Comparison of ENCODE assay signal across 20 mouse cellular contexts in genomic region chr16:9291356-9292020, GRCm38 (mm10).
DNase-seq lines count a peak whose midpoint lies in the region; ATAC-seq and TF ChIP-seq lines count a peak whose summit lies in the region.
"Had no signal": no experiment of that assay in that cellular context is flagged by ENCODE, and none has a peak within 500 bp of the region (broad histone marks: within the 10 kb centered on the region; RNA-seq: fewer than 3 reads in every experiment).

No protein-coding gene starts in this region.

- WGBS in midbrain, postnatal 0 days = 60% methylated on average over 4 of the region's 4 CpGs
- WGBS in midbrain, embryonic 11.5 days = 60% methylated on average over 4 of the region's 4 CpGs

- TF ChIP-seq CTCF in midbrain, postnatal 0 days (IDR thresholded peaks at IDR 0.05) = no peak
- TF ChIP-seq CTCF in brain, embryonic 14.5 days (IDR thresholded peaks at IDR 0.05; ENCODE audit: borderline replicate concordance, extremely low read depth, insufficient read depth, insufficient read length) = no peak

- H3K9ac ChIP-seq in midbrain, postnatal 0 days (replicated peaks; ENCODE audit: low read length, poor library complexity, severe bottlenecking) = no peak overlapping the region
- H3K9ac ChIP-seq in midbrain, embryonic 11.5 days (ENCODE audit: low read length) = no peak overlapping the region
- H3K9ac ChIP-seq: hindbrain, embryonic 14.5 days; intestine, embryonic 15.5 days; kidney, embryonic 15.5 days; liver, embryonic 14.5 days; midbrain, embryonic 12.5 days; neural tube, embryonic 12.5 days had no signal

- no peaks in the 10 kb centered on the region for H3K36me3 ChIP-seq in midbrain, postnatal 0 days (ENCODE audit: insufficient read depth, low read length)
- no peaks in the 10 kb centered on the region for H3K36me3 ChIP-seq in midbrain, embryonic 11.5 days (ENCODE audit: control insufficient read depth, insufficient read depth, low read length)
- H3K36me3 ChIP-seq: intestine, embryonic 15.5 days; kidney, embryonic 15.5 days; midbrain, embryonic 12.5 days; neural tube, embryonic 12.5 days had no signal

- H3K4me3 ChIP-seq in midbrain, postnatal 0 days (ENCODE audit: low read depth, low read length) = no peak overlapping the region
- no peak overlapping the region for H3K4me3 ChIP-seq in midbrain, embryonic 11.5 days (ENCODE audit: low read depth, low read length)
- H3K4me3 ChIP-seq: erythroblast, embryonic 14.5 days; intestine, embryonic 15.5 days; kidney, embryonic 15.5 days; midbrain, embryonic 12.5 days; neural tube, embryonic 12.5 days had no signal

- no peak for ATAC-seq in midbrain, postnatal 0 days (ENCODE audit: low FRiP score)
- ATAC-seq in midbrain, embryonic 11.5 days (ENCODE audit: low FRiP score) = no peak
- ATAC-seq: CD4-positive, CD25-positive, alpha-beta regulatory T cell, adult 4 months; forebrain, embryonic 16.5 days; intestine, embryonic 15.5 days had no signal

- no peak for TF ChIP-seq POLR2A in brain, embryonic 14.5 days (IDR thresholded peaks at IDR 0.05; ENCODE audit: borderline replicate concordance, extremely low read depth, insufficient read depth, insufficient read length, poor library complexity, severe bottlenecking)

- no peak overlapping the region for H3K4me2 ChIP-seq in midbrain, postnatal 0 days (ENCODE audit: low read depth, low read length, poor library complexity, severe bottlenecking)
- H3K4me2 ChIP-seq in midbrain, embryonic 11.5 days = no peak overlapping the region
- H3K4me2 ChIP-seq: hindbrain, embryonic 14.5 days; intestine, embryonic 15.5 days; kidney, embryonic 15.5 days; midbrain, embryonic 12.5 days; neural tube, embryonic 12.5 days had no signal

- no peaks in the 10 kb centered on the region for H3K9me3 ChIP-seq in midbrain, postnatal 0 days (ENCODE audit: low read length)
- H3K9me3 ChIP-seq in midbrain, embryonic 11.5 days (ENCODE audit: control insufficient read depth, low read length) = no peaks in the 10 kb centered on the region
- H3K9me3 ChIP-seq: intestine, embryonic 15.5 days; kidney, embryonic 15.5 days; midbrain, embryonic 12.5 days; neural tube, embryonic 12.5 days had no signal

- no peaks in the 10 kb centered on the region for H3K27me3 ChIP-seq in midbrain, postnatal 0 days (ENCODE audit: insufficient read depth, low read length)
- H3K27me3 ChIP-seq in midbrain, embryonic 11.5 days (ENCODE audit: control insufficient read depth, insufficient read depth, low read length) = no peaks in the 10 kb centered on the region
- H3K27me3 ChIP-seq: intestine, embryonic 15.5 days; kidney, embryonic 15.5 days; midbrain, embryonic 12.5 days; neural tube, embryonic 12.5 days had no signal

- H3K27ac ChIP-seq in midbrain, postnatal 0 days (ENCODE audit: low read depth, low read length) = no peak overlapping the region
- no peak overlapping the region for H3K27ac ChIP-seq in midbrain, embryonic 11.5 days (ENCODE audit: low read depth, low read length)
- H3K27ac ChIP-seq: hindbrain, embryonic 14.5 days; intestine, embryonic 15.5 days; kidney, embryonic 15.5 days; liver, embryonic 14.5 days; midbrain, embryonic 12.5 days; neural tube, embryonic 12.5 days had no signal

- DNase-seq in cerebellum, postnatal 10 days = peak; percentile 7 to 26
- no peak for DNase-seq in cerebellum, postnatal 14 days
- DNase-seq in midbrain, postnatal 0 days (ENCODE audit: low spot score) = peak; percentile 41
- no peak for DNase-seq in midbrain, embryonic 11.5 days (ENCODE audit: low spot score, missing footprints)
- DNase-seq in brain, embryonic 14.5 days (ENCODE audit: low read depth) = peak; percentile 11
- no peak for DNase-seq in layer of hippocampus, adult 18-20 months (ENCODE audit: low spot score in 2 of 2)
- DNase-seq in kidney, adult 18-20 months = no peak
- DNase-seq in kidney, postnatal 4 days = no peak
- DNase-seq: cerebellum, adult 9-11 months; gastrocnemius, postnatal 25 days; thymus, postnatal 4 days had no signal

- H3K4me1 ChIP-seq in midbrain, postnatal 0 days (ENCODE audit: insufficient read depth, low read length) = no peaks in the 10 kb centered on the region
- H3K4me1 ChIP-seq in midbrain, embryonic 11.5 days (ENCODE audit: control insufficient read depth, insufficient read depth, low read length) = no peaks in the 10 kb centered on the region
- H3K4me1 ChIP-seq: intestine, embryonic 15.5 days; kidney, embryonic 15.5 days; neural tube, embryonic 12.5 days had no signal

Comparison
In these comparisons a context has a peak if more than half of its experiments do, and no peak if none do; other contexts are left out.
1. DNase-seq: peak in cerebellum, postnatal 10 days (2 of 2), midbrain, postnatal 0 days (single experiment) and brain, embryonic 14.5 days (single experiment); none in cerebellum, postnatal 14 days (0 of 2), midbrain, embryonic 11.5 days (single experiment), layer of hippocampus, adult 18-20 months (0 of 2), kidney, adult 18-20 months (single experiment) and kidney, postnatal 4 days (0 of 2).